9 mouse cellular contexts compared by ENCODE assay signal in genomic region chr11:77785768-77786561, GRCm38 (mm10). TPM values are rescaled to one million over a fixed set of nuclear protein-coding genes. Genes with fewer than 3 reads are reported as not detected.
DNase-seq lines count a peak whose midpoint lies in the region; ATAC-seq lines count a peak whose summit lies in the region.
"Had no signal": no experiment of that assay in that cellular context is flagged by ENCODE, and none has a peak within 500 bp of the region (broad histone marks: within the 10 kb centered on the region; RNA-seq: fewer than 3 reads in every experiment).

No protein-coding gene starts in this region.

- H3K27me3 ChIP-seq in limb, embryonic 11.5 days (ENCODE audit: control insufficient read depth, insufficient read depth, low read length) = no peaks in the 10 kb centered on the region
- no peaks in the 10 kb centered on the region for H3K27me3 ChIP-seq in midbrain, embryonic 15.5 days (replicated peaks)

- no peak overlapping the region for H3K4me2 ChIP-seq in limb, embryonic 11.5 days (ENCODE audit: low read depth, severe bottlenecking)
- H3K4me2 ChIP-seq in midbrain, embryonic 15.5 days = no peak overlapping the region

- WGBS in limb, embryonic 11.5 days = 79% methylated on average over 7 of the region's 7 CpGs
- WGBS in midbrain, embryonic 15.5 days = 50% methylated on average over 7 of the region's 7 CpGs

- no peaks in the 10 kb centered on the region for H3K36me3 ChIP-seq in limb, embryonic 11.5 days (ENCODE audit: control insufficient read depth, insufficient read depth, low read length)
- no peaks in the 10 kb centered on the region for H3K36me3 ChIP-seq in midbrain, embryonic 15.5 days (replicated peaks)

- H3K4me1 ChIP-seq in limb, embryonic 11.5 days (ENCODE audit: control insufficient read depth, insufficient read depth, low read length) = peaks cover 29% of the 10 kb centered on the region
- H3K4me1 ChIP-seq in midbrain, embryonic 15.5 days = peaks cover 45% of the 10 kb centered on the region

- no peak overlapping the region for H3K9ac ChIP-seq in limb, embryonic 11.5 days (ENCODE audit: low read length)
- H3K9ac ChIP-seq in midbrain, embryonic 15.5 days = no peak overlapping the region

- peak; percentile 64 for DNase-seq in urinary bladder, postnatal 14 days (ENCODE audit: low spot score)
- DNase-seq in urinary bladder, postnatal 25 days (ENCODE audit: low spot score) = no peak
- no peak for DNase-seq in limb, embryonic 11.5 days (ENCODE audit: low spot score)
- DNase-seq in right cerebral cortex, postnatal 36 days (ENCODE audit: low spot score in 2 of 2) = no peak
- DNase-seq in frontal cortex, postnatal 14 days (ENCODE audit: low spot score in 2 of 2) = no peak

- peak overlapping the region; percentile 55; the same call in 1 of the 2 replicates for H3K27ac ChIP-seq in limb, embryonic 11.5 days (replicated peaks; ENCODE audit: low read depth, low read length)
- 0 out of 2 replicates have a peak overlapping the region, but pooled peaks have one; percentile 10 for H3K27ac ChIP-seq in midbrain, embryonic 15.5 days

- peak; percentile 37 for ATAC-seq in common myeloid progenitor, adult 5-6 weeks (replicated peaks; ENCODE audit: low read depth, poor library complexity, severe bottlenecking)
- ATAC-seq in hematopoietic stem cell, adult 5-6 weeks (replicated peaks in 1 of 2; ENCODE audit: insufficient read depth in 1 of 2, low FRiP score in 2 of 2, low TSS enrichment in 1 of 2, low read depth in 1 of 2, poor library complexity in 2 of 2, severe bottlenecking in 2 of 2) = peak; percentile 30 to 37
- no peak for ATAC-seq in limb, embryonic 11.5 days (ENCODE audit: insufficient number of reproducible peaks, low FRiP score, low TSS enrichment, low read depth)
- ATAC-seq in midbrain, embryonic 15.5 days (replicated peaks) = no peak

- no peak overlapping the region for H3K4me3 ChIP-seq in limb, embryonic 11.5 days (ENCODE audit: low read depth, low read length)
- no peak overlapping the region for H3K4me3 ChIP-seq in midbrain, embryonic 15.5 days

- no peaks in the 10 kb centered on the region for H3K9me3 ChIP-seq in limb, embryonic 11.5 days (ENCODE audit: control insufficient read depth, low read length)
- no peaks in the 10 kb centered on the region for H3K9me3 ChIP-seq in midbrain, embryonic 15.5 days

RNA-seq across cellular contexts. Expression of gene Gm10277, which starts 1.6 kb away (rescaled TPM):
- 0.05 TPM in 1 of 2 replicates, not detected in the other for total RNA-seq in common myeloid progenitor, adult 5-6 weeks (2017)
- not detected in 2 replicates for total RNA-seq in hematopoietic stem cell, adult 5-6 weeks (2017)
- 0.47 and 0.68 TPM in 2 replicates for polyA plus RNA-seq in limb, embryonic 11.5 days (2014; fragmentation: Nextera tagmentation; extraction: Ambion mirVana)
- 2.3 and 3.0 TPM in 2 replicates for polyA plus RNA-seq in midbrain, embryonic 15.5 days (2015; fragmentation: Nextera tagmentation; extraction: Ambion mirVana)
- polyA plus RNA-seq: testis, adult 2 months had no signal

RNA-seq across cellular contexts. Expression of gene Myo18a, which starts 22.9 kb away (rescaled TPM):
- total RNA-seq in common myeloid progenitor, adult 5-6 weeks (2017) = 118 and 140 TPM in 2 replicates
- total RNA-seq in hematopoietic stem cell, adult 5-6 weeks (2017) = 97.7 and 133 TPM in 2 replicates
- polyA plus RNA-seq in limb, embryonic 11.5 days (2014; fragmentation: Nextera tagmentation; extraction: Ambion mirVana) = 17.1 and 17.5 TPM in 2 replicates
- polyA plus RNA-seq in midbrain, embryonic 15.5 days (2015; fragmentation: Nextera tagmentation; extraction: Ambion mirVana) = 51.9 and 58.5 TPM in 2 replicates

Comparison
In these comparisons a context has a peak if more than half of its experiments do, and no peak if none do; other contexts are left out.
1. ATAC-seq: peak in common myeloid progenitor, adult 5-6 weeks (single experiment) and hematopoietic stem cell, adult 5-6 weeks (2 of 2); none in limb, embryonic 11.5 days (single experiment) and midbrain, embryonic 15.5 days (single experiment).